Mouse (Mus musculus) liver (tissue): ENCODE data around the gene Kdm4b.

Source experiments
- DNase-seq: peaks from one replicate; pipeline ENCODE4 v3.0.0-alpha.2; 2020; ENCODE audit warnings: mixed read lengths

Kdm4b gene

DNA sequence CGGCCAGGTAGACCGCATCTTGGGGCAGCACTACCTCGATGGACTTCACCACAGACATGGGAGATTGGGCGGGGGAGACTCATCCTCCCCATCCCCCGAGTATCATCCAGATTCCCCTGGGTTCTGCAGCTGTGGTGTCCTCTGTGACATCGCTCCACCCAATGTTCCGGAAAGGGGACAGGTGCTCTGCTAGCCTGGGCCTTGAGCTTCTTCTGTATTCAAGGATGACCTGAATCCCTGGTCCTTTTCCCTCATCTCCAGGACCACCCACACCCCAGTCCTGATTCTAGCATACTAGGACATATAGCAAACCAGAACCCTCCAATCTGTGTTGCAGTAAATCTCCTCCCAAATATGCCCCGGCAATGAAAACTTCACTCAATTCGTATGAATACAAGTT lies 25.7 kb upstream of the Kdm4b start, which contains the start of gene Arrdc5:
Gene Arrdc5 (minus strand): TSS at position 101 of the 400 bp plus-strand sequence.
- DNase-seq: no peak

DNA sequence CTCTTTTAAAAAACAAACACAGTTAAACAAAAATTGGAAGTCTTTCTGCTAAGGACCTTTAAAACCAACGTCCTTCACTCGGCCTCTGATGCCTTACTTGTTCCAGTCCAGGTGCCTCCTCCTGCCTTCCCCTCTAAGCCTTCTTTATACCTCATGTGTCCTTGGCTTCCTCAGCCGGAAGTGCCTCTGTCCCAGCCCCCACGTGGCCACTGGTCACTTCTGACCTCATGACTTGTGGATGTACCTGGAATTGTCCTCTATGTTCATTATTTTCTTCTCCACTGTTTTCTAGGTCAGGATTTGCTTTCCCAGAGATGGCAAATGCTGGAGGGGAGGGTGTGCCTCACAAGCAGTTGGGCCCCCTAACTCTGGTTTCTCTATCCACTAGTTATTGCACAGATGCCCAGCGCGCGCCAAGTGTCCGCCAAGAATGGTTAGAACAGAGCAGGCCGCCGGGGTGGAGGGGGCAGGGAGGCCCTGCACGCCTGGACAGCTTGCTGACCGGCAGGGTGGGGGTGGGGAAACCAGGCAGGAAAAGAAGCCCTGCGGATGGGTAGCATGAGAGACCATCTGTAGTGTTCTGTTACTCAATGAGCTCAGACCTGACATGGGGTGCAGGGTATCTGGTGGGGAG lies 23.4 kb upstream of the Kdm4b start:
- DNase-seq: peak; percentile 65

DNA sequence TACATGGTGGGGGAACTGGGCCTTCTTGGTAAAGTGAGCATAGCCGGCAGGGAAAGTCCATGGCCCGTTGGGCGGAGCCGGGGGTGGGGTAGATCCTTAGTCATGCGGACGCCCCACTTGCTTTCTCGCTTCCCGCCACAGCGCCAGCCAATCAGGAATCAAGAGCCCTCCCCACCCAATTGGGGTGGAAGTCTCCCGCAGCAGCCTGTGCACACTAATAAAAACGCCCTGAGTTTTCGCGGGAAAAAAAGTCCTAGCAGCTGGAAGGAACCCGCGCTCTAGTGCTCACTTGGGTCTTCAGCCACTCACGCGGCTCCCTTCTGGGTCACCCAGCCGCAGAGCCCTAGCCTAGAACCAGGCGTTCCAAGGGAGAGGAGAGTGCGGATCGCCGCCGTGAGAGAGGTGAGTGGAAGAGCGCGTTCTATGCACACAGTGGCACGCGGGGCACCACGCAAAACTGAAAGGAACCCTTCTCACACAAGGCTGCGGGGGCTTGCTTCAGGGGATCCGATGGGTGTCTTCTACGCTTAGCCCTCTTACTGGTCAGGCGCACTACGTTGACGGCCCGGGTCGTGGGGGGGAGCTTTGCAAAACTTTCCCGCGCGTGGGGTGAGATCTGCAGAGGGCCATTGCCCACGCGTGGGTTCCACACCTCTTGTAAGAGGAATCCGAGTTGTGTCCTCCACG lies 22.6 kb upstream of the Kdm4b start, which contains the start of gene Uhrf1:
Gene Uhrf1 (plus strand): TSS at position 162 of the 687 bp plus-strand sequence.
- peak; percentile 96 for DNase-seq

DNA sequence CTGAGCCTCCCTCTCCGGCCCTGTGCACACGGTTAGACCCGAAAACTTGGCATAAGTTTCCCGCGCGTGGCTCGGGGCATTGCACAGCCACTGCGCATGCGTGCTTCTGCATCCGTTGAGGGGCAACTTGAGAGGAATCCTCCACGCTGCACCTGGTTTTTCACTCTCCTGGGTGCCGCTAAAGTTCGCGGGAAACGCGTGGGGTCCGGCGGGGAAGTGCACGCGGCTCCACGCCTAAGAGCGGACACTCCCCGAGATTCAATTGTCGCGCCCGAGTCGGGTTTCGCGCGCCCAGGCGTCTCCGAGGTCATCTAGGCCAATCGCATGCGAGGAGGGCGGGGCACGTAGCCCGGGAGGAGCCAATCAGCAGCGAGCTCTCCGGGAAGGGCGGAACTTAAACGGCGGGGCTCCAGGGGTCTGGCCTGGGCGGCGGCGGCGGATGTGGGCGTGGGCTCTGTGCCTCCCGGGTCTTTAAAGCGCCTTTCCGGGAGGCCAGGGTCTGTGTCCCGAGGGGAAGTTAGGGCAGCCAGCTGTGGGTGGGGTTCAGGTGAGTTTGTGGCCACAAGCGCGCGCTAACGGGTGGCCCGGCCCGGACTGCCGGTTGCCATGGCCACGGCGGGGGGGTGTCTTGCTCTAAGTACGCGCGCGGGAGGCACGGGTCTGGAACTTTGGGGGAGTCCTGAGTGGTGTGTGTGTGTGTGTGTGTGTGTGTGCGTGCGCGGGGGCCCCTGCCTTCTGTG lies 21.8 kb upstream of the Kdm4b start:
- peak; percentile 98 for DNase-seq

DNA sequence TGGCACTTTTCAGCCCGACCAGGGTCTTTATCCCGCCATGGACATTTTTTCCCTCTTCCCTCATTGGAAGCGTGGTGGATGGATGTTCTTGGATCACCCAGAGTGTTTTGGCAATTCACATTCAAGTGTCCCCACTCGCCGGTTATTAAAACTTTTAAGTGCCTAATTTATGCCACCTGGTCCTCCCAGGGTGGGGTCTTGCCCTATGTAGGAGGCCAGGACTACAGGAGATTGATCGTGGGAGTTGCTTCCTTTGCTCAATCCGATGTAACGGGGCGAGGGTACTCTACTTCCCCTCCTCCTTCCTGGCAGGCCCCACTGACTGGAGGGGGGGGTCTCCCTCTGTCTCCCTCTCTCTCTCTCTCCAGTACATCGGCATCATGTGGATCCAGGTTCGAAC lies 21.1 kb upstream of the Kdm4b start:
- no peak for DNase-seq

DNA sequence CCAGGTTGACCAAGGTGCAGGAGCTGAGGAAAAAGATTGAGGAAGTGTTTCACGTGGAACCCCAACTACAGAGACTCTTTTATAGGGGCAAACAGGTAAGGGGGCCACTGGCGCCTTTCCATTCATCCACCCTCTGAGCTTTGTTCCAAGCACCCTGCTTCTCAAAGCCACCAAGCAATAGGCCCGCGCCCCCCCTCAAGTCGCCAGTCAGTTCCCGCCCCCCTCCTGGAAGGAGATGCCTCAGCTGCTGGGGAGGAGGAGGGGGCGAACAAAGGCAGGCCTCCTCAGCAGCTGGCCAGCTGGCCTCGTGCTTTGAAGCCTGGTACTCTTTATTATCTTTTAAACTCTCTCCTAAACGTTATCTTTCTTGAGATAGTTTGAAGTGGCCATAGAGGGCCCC lies 20.7 kb upstream of the Kdm4b start:
- no peak for DNase-seq

DNA sequence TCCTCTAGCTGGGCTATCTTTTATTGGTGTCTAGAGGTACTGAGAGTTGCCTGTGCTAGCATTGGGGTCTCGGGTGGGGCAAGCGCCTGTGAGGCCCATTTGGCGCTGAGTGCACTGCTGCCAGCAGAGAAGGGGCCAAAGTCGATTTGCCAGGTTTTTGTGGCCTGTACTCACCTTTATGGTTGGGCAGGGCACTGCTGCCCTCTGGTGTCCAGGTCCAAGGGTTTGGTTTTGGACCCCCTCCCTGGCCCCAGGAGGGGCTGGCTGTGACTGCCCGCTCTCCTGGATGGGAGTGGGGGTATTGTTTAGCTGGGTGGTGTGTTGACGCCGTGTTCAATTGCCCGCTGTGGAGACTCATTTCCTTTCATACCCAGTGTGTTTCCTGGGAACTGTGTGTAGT lies 20.0 kb upstream of the Kdm4b start:
- DNase-seq: no peak

DNA sequence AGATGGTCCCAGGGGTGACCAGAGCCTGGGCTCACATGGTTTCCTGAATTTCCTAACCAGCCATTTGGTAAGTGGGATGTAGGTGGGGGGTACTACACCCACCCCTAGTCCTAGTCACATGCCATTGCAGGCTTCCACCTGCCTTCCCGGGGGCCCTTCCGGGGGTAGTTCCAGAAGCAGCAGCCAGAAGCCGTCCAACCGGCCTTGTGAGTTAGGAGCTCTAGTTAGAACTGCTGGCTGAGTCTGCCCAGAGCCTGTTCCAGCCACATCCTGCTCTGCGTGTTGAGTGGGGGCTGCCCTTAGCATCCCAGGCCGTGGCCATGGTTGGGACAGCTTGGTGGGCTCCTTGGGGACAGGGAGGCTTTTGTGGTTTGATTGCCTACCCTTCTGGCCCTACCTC lies 17.8 kb upstream of the Kdm4b start:
- DNase-seq: no peak

DNA sequence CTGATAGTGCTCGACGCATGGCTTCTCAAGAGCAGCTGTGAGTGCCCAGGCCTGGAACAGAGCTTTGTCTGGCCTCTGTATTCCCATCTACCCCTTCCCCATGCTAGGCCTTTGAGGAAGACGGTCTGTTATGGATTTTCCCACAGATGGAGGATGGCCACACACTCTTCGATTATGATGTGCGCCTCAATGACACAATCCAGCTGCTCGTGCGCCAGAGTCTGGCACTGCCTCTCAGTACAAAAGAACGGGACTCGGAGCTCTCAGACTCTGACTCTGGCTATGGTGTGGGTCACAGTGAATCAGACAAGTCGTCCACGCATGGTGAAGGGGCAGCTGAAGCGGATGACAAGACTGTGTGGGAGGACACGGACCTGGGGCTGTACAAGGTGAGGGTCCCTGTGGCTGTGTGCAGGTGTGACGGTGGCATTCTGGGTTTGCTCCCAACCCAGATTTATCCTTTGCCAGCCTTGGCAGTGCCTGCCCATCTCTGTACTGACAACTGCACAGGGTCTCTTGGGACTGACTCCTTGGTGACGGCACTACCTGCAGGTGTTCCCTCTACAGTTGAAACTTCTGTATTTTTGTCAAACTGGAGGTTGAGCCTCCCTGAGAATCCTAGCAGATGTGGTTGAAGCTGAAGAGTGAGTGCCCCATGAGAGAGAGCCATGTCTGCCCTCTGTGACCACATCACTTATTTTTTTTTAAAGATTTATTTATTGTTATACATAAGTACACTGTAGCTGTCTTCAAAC lies 16.5 kb upstream of the Kdm4b start:
- DNase-seq: no peak

DNA sequence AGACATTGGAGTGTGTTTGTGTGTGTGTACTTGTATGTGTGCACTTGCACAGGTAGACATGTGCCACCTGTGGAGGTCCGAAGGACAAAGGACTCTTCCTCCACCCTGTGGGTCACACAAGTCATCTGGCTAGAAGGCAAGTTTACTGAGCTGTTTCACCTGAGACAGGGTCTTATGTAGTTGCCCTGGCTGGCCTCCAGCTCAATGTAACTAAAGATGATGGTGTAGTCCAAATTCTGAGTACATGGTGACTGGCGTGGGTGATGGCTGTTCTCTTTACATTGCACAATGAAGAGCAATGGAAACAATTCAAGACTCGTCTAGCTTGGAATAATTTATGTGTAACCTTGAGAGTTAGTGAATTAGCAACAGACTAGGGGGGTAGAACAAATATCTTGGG lies 1.4 kb upstream of the Kdm4b start:
- no peak for DNase-seq

DNA sequence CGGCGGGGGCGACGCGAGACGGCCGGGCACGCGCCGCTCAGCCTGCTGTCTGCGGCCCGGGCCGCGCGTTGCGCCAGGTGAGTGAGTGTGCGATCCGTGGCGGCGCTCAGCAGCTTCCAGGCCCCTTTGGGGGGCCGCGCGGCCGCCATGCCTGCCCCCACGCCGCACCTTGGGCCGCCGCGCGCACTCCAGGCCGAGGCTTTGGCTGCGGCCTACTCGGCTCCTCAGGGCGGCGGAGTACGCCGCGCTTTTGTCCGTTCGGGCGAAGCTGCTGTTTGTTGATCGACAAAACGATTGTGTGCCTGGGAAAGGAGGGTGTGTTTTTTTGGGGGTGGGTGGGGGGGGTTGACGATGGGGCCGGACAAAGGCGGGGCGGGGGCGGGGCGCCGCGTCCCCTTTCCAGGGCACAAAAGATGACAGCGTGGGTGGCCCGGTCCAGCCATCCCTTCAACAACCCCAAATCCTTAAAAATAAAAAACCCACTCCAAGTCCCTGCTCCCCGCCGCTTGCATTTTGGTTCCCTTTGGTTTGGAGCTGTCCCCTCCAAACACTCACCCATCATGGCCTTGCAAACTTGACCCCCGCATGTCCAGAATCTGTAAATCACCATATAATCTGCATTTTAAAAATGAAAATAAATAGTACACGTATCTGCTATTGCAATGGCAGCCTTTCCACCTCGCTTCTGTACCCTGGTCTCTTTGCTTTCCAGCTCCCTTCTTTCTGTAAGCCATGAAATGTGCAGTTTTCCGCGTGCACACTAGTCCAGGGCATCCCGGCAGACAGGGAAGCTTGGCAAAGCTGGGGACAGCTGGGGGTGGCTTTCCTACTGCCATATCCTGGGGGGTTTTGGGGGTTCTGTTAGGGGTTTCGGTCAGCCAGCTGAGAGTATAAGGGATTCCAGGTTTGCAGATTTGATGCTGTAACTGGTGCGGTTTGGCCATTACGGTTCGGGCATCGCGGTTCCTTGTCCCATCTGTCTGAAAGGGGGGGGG lies 588 bp downstream of the Kdm4b start:
- peak; percentile 59 for DNase-seq

DNA sequence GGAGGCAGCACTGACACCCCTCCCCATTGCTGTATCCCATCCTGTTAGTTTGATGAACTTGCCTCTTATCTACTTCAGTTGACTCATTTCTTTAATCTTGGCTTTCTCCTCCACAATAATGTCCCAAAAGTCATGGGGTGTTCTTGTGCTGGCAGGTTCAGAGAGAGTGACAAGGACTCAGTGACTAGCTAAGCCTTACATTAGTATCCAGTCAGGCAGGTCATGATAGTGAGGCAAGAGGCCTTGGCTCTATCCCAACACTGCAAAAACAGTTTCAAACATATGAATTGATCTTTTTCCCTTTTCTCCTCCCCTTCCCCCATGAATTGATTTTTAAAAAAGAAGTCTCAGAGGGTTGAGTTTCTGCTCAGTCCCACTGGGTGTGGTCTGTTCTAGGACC lies 3.4 kb downstream of the Kdm4b start:
- DNase-seq: no peak

DNA sequence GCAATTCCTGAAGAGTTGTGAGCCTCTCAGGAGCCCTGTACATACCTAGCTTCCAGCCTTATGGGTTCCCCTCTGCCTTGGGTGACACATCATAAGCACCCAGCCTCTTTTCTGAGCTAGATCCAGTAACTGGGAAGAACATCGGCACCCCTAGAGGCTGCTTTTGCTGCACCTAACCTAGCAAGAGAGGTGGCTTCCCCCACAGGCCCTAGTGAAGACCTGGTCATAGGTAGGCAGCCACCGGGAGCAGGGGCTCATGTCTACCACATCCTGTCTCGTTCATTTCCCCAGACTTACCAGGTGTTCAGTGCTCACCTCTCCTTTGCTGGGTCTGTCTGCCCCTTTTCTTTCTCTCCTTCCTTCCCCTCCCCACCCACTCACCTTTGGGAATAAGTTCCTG lies 4.5 kb downstream of the Kdm4b start:
- no peak for DNase-seq

DNA sequence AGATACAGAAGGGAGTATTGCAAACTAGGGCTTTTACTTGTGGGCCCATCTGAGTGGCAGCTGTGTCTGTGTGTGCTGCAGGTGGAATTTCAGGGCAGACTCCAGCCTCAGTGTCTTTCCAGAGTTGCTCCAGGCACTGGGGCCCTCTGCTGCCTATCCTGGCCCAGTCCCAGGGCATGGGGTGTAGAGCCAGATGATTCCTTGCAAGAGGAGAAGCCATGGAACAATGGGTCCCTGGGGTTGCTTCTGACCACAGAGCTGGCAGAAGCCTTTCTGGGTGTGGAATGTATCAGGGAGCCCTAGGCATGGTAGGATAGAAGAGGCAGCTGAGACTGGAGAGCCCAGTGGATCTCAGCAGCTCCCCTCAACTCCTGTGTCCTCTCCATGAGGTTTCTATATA lies 5.4 kb downstream of the Kdm4b start:
- DNase-seq: no peak

DNA sequence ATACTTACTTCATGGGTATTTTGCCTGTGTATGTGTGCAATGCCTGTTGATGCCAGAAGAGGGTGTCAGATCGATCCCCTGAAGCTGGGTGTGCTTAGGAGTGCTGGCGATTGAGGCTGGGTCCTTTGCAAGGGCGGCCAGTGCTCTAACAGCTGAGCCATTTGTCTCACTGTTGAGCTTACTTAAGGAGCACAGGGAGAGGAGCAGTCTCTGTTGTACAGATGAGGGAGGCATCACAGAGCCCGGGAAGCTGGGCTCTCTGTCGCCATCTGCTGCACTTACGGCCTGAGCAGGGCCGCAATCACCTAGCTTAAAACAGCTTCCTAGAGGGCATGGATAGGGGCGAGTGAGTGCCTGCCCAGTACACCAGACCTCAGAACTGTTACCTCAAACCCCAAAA lies 7.1 kb downstream of the Kdm4b start:
- no peak for DNase-seq

DNA sequence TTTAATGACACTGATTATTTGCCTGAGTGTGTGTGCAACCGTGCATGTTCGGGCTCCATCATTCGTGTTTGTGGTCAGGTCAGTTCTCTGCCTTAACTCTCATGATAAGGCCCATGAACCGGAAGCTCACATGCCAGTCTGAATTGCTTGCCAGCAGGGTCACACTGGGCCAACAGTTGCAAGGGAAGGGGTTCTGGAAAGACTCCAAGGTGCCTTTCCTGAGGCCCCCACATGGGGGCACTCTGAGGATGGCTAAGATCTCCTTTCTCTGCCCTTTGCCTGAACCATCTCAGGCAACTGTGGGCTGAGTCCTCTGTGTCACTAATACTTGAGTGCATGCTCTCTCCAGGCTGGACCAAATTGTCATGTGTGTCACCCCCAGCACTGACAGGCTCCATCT lies 11.3 kb downstream of the Kdm4b start:
- peak; percentile 54 for DNase-seq

DNA sequence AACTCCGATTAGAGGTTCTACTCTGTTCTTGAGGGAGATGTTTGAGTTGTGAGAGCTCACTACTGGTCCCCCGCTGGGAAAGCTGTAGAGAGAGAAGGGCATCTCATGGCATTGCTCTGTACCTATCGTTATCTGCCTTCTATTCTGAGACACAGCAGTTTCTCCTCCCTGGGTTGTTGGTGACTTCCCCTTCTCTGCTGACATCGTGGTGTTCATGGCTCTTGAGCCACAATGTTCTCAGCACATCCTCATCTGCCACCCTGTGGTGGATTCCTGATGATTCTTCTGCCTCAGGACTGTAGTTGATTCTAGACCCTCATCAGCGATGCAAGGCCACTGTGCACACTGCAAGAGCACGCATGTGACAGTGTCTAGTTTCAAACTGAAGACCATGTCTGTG lies 11.9 kb downstream of the Kdm4b start:
- no peak for DNase-seq

DNA sequence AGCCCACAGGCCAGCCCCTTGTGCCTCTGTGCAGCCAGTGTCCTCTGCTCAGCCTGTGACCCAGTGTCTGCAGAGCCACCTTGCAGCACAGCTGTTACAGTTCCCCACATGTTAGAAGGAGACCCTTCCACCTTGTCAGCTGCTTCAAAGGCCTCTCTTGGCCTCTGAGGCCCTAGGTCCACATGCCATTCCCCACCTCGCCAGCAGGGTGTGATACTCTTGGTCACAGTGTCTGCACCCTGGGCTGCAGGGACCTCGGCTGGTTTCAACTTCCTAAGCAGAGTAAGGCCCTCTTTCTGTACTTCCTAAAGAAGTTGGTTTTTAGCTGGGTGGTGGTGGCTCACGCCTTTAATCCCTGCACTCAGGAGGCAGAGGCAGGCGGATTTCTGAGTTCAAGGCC lies 13.0 kb downstream of the Kdm4b start:
- peak; percentile 60 for DNase-seq

DNA sequence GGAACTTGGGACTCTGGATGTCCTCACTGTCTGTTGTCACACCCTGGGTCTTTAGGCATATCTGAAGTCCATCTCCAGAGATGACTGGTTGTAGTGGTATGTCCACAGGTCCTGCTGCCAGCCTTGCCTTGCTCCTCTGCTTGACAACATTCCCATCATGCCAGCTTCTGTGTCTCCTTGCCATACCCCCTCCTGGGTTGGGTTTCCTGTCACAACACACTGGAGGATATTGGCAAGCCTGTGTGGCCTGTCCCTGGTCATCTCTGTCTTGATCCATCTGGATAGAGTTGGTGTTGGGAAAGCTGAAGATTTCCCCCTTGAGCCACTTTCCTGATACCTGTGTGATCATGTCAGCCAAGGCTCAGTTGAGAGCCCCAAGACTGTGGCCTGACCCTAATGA lies 14.9 kb downstream of the Kdm4b start:
- no peak for DNase-seq

DNA sequence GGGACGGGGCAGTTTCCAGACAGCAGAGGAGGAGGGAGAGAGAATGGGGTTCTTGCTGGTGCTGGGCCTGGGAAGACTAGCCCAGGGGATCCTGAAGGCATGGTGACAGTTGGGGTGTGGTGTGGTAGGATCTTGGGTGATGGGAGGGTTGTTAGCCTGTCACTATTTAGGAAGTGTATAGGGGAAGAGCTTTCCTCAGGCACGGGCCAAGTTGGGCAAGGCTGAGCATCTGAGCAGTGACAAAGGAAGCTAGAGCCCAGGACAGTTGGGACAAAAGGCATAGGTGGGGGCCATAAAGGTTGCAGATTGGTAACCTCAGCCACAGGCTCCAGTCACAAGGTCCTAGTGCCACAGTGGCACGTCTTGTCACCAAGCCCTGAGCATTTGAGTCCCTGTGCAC lies 17.6 kb downstream of the Kdm4b start:
- no peak for DNase-seq

DNA sequence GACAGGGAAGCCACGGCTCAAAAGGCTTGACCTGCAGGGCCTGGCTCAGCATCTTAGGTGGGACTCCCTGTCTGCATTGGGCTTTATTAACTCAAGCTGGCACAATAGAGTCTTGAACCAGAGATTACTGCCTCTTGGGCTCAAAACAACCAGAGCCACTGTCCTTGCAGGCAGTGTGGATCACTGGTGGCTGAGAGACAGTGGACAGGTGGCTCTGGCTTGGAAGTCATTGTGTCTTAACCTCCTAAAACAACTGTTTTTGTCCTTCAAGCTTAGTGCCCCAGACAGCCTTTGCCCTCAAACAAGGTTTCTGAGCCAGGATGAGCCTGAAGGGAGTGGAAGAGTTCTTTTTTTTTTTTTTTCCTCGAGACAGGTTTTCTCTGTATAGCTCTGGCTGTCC lies 19.5 kb downstream of the Kdm4b start:
- no peak for DNase-seq

DNA sequence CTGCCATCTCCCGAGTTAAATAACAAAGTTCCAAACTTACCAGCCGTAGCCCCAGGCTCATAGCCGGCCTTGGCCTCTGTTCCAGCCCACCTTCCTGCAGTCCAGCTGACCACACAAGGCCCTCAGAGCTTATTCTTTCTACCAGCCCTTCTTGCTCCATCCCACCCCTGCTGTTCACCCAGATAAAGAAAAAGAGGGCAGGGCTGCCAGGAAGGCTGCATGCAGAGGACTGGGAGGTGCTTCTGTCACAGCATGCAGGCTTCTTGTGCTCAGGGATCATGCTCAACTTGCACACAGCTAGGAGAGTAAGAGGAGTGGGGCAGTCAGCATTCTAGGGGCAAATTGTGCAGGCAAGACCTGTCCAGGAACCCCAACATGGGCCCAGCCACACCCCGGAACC lies 22.3 kb downstream of the Kdm4b start:
- peak; percentile 68 for DNase-seq
